Mouse (Mus musculus) fibroblast of lung, adult 2 months (primary cell): ENCODE results near the gene Pkm.
A peak's percentile ranks its signal among the peaks of the same experiment; 100 is the strongest.

Source experiments
- DNase-seq: peaks from one replicate; pipeline ENCODE4 v3.0.0-alpha.2; 2011; ENCODE audit warnings: low read depth

Gene Pkm

DNA sequence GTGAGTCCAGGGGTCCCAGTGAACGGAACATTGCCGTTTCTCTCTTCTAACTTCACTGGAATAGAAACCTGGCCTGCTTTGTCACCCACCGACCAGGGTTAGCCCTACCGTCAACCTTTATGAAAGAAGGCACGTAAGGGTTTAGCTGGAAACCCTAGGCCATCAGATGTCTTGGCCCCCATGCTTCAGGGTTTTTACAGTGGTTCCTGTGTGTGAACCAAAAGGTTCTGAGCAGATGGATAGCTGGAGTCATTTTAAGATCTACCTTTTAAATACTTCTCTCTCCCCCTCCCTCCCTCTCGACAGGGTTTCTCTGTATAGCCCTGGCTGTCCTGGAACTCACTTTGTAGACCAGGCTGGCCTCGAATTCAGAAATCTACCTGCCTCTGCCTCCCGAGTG, 9.8 kb downstream of the Pkm start:
- DNase-seq = no peak

DNA sequence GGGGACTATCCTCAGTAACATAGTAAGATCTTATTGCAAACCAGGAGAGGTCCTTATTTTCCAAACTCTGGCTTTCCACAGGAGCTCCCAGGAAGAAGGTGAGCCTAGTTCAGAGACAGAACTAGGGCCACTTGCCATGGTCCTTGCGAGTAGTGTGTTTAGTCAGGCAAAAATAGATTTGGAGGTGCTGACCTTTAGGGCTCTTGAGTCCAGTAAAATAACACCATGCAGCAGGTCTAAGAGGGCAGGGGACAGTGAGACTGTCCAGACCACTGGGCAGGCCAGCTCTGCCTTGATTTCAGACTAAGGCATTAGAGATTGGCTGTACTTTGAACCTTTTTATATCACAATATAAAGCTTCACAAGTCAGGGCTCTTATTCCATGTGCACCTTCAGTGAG, 10.6 kb downstream of the Pkm start:
- no peak for DNase-seq

DNA sequence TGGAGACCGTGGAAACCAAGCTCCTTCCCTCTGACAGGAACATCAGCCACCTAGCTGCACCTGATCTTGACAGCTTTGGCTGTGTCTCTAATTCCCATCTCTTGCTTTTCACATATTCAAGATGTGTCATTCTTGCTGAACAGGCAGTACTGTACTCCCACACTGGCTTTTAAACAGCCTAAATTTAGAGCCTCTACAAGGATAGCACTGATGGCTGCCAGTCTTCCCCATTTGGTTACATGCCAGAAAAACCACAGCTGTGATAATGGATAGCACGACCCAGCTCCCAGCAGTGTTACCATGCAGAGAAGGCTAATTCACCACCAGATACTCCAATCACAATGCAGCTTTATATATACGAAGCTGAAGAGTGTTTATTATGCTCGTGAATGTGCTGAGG, 11.1 kb downstream of the Pkm start:
- DNase-seq = no peak

DNA sequence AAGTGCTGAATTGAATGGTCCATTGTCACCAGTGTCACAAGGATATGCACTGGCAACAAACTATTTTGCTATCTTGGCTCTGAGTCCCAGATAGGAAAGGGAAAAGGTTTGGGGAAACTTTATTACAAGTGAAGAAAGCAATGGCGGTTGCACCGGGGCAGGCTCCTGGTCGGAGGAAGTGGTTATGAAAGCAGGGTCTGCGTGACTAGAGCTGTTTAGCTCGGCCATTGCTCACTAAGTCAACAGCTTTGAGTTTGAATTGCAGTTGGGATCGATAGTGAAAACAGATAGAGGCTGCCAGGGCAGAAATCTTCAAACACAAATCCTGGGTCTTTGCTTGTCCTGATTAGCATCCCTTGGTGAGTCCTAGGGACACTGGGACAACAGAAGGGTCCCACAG, 11.7 kb downstream of the Pkm start:
- no peak for DNase-seq

DNA sequence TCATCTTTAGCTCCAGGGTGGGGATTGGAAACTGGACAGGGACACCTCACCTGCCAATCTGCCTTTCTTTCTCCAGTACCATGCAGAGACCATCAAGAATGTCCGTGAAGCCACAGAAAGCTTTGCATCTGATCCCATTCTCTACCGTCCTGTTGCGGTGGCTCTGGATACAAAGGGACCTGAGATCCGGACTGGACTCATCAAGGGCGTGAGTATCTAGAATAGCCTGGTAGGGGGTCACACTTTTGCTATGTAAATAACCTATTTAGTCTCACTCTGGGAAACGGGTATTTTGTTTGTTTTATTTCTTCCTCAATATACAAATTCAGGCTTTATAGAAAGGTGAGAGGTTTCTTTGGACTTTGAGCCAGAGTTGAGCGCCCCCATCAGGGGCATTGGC, 12.3 kb downstream of the Pkm start:
- DNase-seq = no peak

DNA sequence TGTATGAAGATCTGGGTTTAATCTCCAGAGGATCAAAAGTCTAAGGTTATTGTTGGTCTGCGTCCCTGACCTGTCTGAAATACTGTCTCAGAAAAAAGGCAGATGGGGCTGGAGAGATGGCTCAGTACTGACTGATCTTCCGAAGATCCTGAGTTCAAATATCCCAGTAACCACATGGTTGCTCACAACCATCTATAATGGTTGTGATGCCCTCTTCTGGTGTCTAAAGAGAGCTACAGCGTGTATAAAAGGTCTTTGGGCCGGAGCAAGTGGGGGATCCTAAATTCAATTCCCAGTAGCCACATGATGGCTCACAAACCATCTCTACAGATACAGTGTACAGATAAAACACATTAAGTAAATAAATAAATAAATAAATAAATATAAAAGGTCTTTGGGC, 13.0 kb downstream of the Pkm start:
- no peak for DNase-seq

DNA sequence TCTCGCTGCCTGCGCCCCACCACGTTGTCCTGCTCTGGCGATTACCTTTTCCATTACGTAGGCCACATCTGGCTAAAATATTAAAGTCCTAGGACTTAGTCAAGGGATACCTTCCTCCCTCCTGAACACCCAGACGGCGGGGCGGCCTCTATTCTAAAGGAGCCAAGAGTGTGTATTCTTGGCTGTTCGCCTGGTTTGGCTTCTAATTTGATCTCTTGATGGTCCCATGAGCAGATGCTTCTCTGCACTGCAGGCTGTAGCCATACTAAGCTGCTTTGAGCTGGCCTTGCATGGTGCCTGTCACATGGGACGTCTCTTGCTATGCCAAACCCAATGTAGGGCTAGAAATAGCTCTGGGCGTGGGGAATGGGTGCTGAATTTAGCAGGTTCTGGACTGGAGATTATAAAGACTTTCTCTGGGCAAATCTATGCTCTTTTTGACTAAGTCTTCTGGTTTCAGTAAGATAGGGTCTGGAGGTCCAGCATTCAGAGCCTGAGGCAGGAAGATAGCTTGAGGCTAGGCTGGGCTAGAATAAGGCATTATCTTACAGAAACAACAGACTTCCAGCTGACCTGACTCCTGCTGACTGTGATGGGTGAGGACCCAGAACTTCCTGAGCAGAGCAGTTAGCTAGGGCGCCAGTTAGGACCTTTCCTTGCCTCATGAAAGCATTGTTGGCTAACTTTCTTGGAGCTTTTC, 16.2 kb downstream of the Pkm start:
- no peak for DNase-seq

DNA sequence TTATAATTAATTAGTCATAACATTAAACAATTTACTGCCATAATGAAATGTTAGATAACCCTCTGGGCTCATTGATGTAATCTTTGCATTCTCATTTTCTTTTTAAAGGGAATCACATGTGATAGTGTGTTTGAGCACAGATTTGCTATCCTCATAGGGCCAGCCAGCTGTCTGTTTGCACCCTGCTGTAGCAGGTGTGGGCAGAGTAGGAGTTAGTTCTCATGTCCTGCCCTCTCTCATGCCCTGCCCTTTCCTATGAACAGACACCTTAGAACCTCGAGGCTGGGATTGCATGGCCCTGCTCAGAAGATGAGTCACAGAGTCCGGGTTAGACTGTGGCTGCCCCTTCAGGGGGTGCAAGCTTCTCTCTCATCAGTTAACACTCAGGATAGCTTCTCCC, 17.3 kb downstream of the Pkm start:
- no peak for DNase-seq

DNA sequence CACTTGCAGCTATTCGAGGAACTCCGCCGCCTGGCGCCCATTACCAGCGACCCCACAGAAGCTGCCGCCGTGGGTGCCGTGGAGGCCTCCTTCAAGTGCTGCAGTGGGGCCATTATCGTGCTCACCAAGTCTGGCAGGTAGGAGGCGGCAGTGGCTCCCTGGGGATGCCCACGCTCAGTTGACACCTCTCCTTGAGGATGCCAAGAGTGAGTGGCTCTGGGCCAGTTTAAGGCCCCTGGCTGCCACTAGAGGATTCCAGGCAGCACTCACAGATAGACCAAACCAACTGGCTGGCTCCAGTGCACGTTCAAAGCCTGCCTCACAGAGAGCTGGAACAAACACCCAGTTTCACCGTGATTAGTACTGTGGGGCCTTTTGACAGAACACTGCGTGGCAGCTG, 19.4 kb downstream of the Pkm start:
- DNase-seq = no peak

DNA sequence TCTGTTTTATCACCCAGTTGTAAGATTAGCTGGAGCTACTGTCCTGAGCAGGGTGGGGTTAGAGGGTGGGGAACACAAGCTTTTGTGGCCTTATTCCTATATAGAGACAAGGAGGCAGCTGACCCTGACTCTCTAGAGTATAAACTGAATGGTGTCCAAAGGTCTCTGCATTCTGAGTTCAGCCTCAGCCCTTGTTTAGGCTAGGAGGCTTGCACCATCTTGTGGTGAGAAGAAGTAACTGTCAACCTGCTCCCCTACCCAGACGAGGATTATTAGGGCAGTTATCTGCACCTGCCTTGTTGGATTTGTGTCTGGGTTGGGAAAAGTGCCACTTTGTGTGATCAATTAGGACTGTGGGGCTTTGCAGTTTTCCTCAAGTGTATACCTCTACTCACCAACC, 22.1 kb downstream of the Pkm start:
- no peak for DNase-seq

DNA sequence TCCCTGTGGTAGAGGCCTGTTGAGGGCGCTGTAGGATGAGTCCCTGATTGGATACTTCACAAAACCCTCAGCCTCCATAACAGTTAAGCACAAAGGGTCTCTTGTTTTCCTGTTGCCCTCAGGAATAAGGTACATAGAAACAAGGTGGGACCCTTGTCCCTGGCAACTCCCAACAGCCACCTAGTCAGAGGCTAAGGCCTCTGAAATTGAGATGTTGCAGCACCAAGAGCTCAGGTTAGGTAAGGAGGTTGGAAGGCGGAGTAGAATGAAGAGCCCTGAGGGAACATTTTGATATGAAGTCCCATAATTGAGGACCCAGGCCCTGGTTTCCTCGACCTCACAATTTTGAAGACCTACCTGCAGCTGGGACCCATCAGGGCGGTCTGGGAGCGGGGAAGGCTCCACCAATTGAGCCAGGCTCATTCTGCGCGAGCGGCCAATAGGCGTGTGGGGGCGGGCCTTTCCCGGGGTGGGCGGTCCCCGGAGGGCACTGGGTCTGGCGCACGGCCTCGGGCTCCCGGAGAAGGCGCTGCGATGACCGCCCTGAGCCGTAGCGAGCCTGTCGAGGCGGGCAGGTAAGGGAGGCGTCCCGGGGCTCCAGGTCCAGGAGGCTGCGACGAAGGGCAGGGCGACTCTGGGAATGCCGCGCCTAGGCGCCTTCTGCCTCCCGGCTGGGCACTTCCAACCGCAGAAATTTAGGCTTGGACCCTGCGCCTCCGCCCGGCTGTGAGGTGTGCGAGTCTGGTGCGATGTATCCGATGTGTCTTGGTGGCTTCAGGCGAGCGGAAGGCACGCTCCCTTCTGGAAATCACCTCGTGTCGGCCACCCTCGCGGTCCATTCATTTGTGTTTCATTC, 23.7 kb downstream of the Pkm start, which contains the start of gene Gramd2:
Gene Gramd2, plus strand, starts transcription at position 467 of the 856 bp plus-strand sequence.
- no peak for DNase-seq

DNA sequence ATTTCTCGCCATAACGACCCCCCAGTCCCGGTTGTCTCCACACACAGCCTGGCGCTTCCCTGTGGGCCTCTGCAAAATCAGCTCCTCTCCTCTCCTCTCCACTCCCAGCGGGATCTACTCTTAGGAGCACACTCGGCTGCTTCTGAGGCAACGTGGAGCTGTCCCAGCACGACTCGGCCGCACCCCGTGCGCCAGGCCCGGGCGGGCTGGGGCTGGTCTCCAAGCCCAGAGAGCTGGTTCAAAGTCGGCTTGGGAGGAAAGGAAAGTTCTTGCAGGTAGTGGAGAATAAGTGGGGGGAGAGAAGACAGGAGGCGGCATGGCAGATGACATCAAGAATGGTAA, 24.3 kb downstream of the Pkm start:
- no peak for DNase-seq

DNA sequence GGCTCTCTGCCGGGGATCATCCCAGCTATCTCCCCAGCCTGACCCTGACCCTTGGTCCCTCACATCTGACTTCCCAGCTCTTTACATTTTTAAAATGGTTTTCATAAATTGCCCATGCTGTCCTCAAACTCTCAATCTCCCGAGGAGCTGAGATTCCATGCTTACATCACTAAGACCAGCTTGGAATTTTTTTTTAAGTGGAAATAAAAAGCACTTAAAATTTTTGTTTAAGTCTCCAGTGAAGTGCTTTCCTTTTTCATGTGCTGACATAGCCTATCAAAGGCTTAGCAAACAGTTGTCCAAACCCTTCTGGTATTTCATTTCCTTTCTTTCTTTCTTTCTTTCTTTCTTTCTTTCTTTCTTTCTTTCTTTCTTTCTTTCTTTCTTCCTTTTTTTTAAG, 27.9 kb downstream of the Pkm start:
- DNase-seq = no peak

DNA sequence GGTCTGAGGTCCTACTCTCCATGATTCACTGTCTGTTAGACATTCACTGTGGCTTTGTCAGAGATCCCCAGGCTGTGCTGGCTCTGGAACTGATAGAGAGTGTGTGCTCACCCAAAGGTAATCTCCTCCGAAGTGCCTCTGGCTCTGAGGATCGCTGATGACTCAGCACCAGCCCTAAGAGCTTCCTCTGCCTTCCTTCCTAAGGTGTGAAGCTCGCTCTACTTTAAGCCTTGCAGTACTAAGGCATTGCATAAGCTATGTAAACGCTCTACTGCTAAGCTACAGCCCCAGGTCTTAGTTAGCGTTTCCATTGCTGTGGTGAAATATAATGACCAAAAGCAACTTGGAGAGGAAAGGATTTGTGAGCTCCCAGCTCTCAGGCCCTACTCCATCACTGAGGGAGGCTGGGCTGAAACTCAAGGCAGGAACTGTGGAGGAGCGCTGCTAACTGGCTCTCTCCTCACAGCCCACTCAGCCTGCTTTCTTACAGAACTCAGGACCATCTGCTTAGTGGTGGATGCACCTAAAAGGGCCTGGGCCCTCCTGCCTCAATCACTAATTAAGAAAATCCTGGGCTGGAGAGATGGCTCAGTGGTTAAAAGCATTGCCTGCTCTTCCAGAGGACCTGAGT, 31.4 kb downstream of the Pkm start:
- DNase-seq = no peak

DNA sequence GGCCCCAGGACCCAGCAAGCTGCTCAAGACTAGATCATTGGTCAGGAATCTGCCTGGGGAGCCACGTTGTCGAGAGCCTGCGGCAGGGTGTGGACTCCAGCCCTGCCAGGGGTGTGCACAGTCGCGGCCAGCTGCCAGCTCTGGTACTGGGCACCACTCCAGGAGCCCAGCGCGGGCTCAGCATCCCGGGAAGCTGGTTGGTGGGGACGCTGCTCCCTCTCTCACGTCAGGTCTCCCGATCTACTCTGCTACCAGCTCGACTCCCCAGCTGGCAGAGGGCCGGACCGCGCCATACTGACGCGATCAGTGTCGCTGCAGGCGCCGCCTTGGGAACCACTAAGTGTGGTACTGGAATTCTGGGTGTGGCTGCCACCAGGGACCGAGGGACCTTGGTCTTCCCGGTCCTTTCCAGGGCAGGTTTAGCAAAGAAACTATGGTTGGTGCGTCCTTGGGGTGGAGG, 35.5 kb downstream of the Pkm start:
- peak; percentile 82 for DNase-seq

DNA sequence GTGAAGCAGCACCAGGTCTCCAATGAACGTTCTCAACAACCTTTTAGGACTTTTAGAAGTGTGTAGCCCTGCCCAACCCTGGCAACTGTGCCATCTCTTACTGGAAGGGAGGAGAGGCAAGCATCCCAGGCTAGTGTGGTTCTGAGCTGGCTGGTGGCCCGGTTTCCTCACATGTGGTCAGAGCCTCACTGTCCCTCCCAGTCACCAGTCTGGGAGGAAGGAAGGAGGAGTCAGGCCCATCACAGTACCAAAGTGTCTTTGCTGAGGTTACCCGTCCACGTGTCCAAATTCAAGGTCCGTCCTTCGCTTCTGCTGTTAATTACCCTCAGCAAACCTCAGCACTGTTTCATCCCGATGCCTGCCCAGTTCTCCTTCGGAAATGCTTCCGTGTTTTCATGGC, 36.0 kb downstream of the Pkm start:
- DNase-seq = peak; percentile 79

DNA sequence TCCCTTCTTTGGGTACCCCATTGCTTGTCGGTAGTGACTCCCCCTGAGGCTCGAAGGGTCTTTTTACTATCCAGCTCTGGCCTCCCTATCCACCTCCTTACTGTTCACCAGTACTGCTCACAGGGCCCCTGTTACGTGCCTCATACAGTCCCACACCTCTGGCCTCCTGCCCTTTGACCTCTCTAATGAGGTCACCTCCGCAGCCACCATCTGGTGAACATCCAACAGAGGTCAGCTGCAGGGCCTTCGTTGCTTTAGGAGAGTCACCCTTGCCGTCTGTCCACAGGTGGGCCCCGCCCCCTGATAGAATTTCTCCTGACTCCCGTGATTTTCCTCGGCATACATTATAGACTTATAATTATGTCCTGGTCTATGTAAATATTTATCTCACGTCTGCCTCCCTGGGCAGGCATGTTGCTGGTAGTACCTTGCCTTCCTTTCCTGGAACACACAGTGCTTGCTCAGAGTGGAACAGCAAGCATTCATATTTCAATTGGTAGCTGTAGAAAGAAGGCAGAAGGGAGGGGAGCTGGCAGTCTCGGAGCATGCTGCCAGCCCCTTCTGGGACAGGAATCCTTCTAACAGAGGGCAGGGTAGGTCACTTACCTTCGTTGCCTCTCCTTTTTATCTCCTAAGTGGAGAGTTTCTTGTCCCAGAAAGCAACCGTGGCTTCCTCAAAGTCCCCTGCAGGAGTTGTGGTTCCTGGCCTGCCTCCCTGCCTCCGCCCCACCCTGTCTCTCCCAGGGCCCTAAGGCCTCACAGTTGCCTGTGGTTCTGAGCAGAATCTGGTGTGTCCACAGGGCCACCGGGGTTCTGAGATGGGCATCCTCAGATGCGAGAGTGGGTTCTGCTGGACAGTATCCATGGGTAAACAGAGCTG, 38.6 kb downstream of the Pkm start:
- DNase-seq = no peak

DNA sequence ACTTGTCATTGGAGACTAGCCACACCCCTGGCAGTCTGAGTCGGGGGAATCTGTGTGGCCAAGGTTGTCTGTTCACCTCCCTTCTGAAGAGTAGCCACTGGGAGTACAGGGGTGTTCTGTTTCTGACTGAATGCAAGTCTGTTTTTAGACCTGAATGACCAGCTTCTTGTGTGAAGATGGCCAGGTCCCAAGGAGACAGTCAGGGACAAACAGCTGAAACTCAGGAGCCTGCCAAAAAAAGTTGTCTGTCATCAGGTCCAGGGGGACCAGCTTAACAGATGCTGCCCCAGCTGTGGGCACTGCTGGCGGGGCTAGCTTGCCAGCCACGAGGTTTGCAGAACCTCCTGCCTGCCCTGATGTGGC, 39.3 kb downstream of the Pkm start:
- DNase-seq = peak; percentile 65

DNA sequence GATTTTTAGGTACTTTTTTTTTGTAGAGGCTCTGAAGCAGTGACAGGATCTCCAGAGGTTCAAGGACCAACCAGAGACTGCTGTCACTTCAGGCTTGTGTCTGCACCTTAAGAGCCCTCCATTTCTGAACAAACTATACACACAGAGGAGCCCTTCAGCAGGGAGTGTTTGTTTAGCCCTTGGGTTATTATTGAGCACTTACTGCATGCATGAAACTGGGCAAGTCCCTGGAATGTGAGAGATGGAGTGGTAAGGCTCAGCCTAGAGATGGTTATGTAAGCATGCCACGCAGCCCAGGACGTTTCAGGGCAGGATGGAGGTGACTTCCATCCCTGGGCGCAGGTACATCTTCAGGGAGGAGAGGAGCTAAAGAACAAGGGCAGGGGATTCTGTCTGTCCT, 40.2 kb downstream of the Pkm start:
- no peak for DNase-seq

DNA sequence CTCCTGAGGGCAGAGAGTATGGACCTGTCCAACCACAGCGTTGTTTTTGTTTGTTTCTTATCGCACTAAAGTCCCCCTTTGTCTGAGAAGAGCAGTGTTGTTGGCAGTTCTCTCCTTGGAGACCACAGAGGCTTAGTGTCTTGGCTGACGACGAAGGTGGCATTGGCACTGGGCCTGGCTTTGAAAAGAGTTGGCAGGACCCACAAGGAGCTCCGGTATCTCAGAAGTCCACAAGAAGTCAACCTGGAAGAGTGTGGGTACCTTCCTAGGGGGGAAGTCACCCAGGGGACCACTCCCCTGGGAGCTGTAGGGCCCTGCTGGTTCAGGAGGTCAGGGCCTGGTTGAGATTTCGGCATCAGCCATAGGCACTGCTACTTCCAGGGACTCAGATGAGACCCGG, 44.9 kb downstream of the Pkm start:
- no peak for DNase-seq

DNA sequence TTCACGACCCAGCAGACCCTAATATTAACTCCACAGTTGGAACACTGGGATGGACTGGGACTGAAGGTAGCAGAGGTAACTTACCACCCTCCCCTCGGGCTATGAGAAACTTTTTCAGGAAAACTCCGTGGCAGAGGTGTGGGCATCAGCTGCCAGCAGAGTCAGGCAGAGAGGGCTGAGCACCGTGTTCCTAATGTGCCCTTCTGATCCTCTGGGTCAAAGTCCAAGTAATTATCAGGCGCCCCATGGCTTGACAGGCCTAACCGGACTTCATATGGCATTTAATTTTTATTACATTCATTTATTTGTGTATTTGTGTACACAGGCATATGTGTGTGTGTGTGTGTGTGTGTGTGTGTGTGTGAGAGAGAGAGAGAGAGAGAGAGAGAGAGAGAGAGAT, 46.9 kb downstream of the Pkm start:
- no peak for DNase-seq
